ENCODE assay signal across 12 mouse cellular contexts in genomic region chrX:159689785-159690416, GRCm38 (mm10).
DNase-seq lines count a peak whose midpoint lies in the region; ATAC-seq and TF ChIP-seq lines count a peak whose summit lies in the region.
"Had no signal": no experiment of that assay in that cellular context is flagged by ENCODE, and none has a peak within 500 bp of the region (broad histone marks: within the 10 kb centered on the region; RNA-seq: fewer than 3 reads in every experiment).

No protein-coding gene starts in this region.

- no peak for TF ChIP-seq CTCF in spleen, adult 2 months (IDR thresholded peaks at IDR 0.05; ENCODE audit: extremely low read depth, insufficient read depth, insufficient read length, insufficient replicate concordance)

- H3K27me3 ChIP-seq in forebrain, embryonic 14.5 days (replicated peaks; ENCODE audit: control insufficient read depth, insufficient read depth, low read length), result no peaks in the 10 kb centered on the region
- no peaks in the 10 kb centered on the region for H3K27me3 ChIP-seq in forebrain, embryonic 16.5 days (replicated peaks; ENCODE audit: control insufficient read depth, insufficient read depth, low read length)
- H3K27me3 ChIP-seq in spleen, adult 2 months (ENCODE audit: control insufficient read depth, insufficient read depth, low read length), result no peaks in the 10 kb centered on the region

- ATAC-seq in forebrain, embryonic 14.5 days, result no peak
- ATAC-seq in forebrain, embryonic 16.5 days, result no peak
- ATAC-seq in common myeloid progenitor, adult 5-6 weeks (replicated peaks; ENCODE audit: low read depth, poor library complexity, severe bottlenecking), result peak; percentile 53
- ATAC-seq in megakaryocyte-erythroid progenitor cell, adult 5-6 weeks (replicated peaks; ENCODE audit: low FRiP score, low TSS enrichment, poor library complexity, severe bottlenecking), result peak; percentile 91
- no peak for ATAC-seq in erythroblast, adult 5-6 weeks (replicated peaks; ENCODE audit: low FRiP score, poor library complexity, severe bottlenecking)
- ATAC-seq: midbrain, embryonic 13.5 days had no signal

- no peaks in the 10 kb centered on the region for H3K9me3 ChIP-seq in forebrain, embryonic 14.5 days (replicated peaks; ENCODE audit: control insufficient read depth, low read length)
- no peaks in the 10 kb centered on the region for H3K9me3 ChIP-seq in forebrain, embryonic 16.5 days (ENCODE audit: control insufficient read depth, low read length)
- H3K9me3 ChIP-seq: hindbrain, embryonic 10.5 days; midbrain, embryonic 13.5 days had no signal

- no peak overlapping the region for H3K4me2 ChIP-seq in forebrain, embryonic 14.5 days (ENCODE audit: low read length)
- no peak overlapping the region for H3K4me2 ChIP-seq in forebrain, embryonic 16.5 days (ENCODE audit: low read length)
- H3K4me2 ChIP-seq: midbrain, embryonic 13.5 days had no signal

- H3K36me3 ChIP-seq in forebrain, embryonic 14.5 days (ENCODE audit: control insufficient read depth, insufficient read depth, low read length), result no peaks in the 10 kb centered on the region
- H3K36me3 ChIP-seq in forebrain, embryonic 16.5 days (ENCODE audit: control insufficient read depth, insufficient read depth), result no peaks in the 10 kb centered on the region
- no peaks in the 10 kb centered on the region for H3K36me3 ChIP-seq in spleen, adult 2 months (ENCODE audit: control insufficient read depth, insufficient read depth, low read length)
- H3K36me3 ChIP-seq: hindbrain, embryonic 10.5 days; midbrain, embryonic 13.5 days had no signal

- H3K27ac ChIP-seq in forebrain, embryonic 14.5 days (ENCODE audit: low read depth, low read length), result no peak overlapping the region
- H3K27ac ChIP-seq in forebrain, embryonic 16.5 days (ENCODE audit: low read length), result no peak overlapping the region
- peak overlapping the region; percentile 52; the same call in 1 of the 2 replicates for H3K27ac ChIP-seq in spleen, adult 2 months (ENCODE audit: insufficient read depth, low read length)
- H3K27ac ChIP-seq: hindbrain, embryonic 10.5 days; midbrain, embryonic 13.5 days had no signal

- no peak overlapping the region for H3K9ac ChIP-seq in forebrain, embryonic 14.5 days (ENCODE audit: low read length)
- no peak overlapping the region for H3K9ac ChIP-seq in forebrain, embryonic 16.5 days (replicated peaks; ENCODE audit: low read depth, low read length)
- H3K9ac ChIP-seq: midbrain, embryonic 13.5 days had no signal

- peak; percentile 24 for DNase-seq in forebrain, embryonic 14.5 days (ENCODE audit: low spot score)
- no peak for DNase-seq in spleen, adult 2 months (ENCODE audit: low read depth in 1 of 2, low spot score in 2 of 2)
- no peak for DNase-seq in spleen, postnatal 10 days (ENCODE audit: low spot score in 2 of 2)
- DNase-seq in urinary bladder, adult 2 months (ENCODE audit: low spot score), result no peak
- DNase-seq: adrenal gland, postnatal 10 days; cerebellum, adult 9-10 months had no signal

- H3K4me1 ChIP-seq in forebrain, embryonic 14.5 days (ENCODE audit: control insufficient read depth, insufficient read depth, low read length), result no peaks in the 10 kb centered on the region
- 0 out of 2 replicates have a peak, but pooled peaks cover 2% of the 10 kb centered on the region for H3K4me1 ChIP-seq in forebrain, embryonic 16.5 days (replicated peaks; ENCODE audit: control insufficient read depth, insufficient read depth, low read length)
- no peaks in the 10 kb centered on the region; the same call in 1 of the 2 replicates for H3K4me1 ChIP-seq in spleen, adult 2 months (ENCODE audit: control insufficient read depth, insufficient read depth, insufficient read length)
- H3K4me1 ChIP-seq: hindbrain, embryonic 10.5 days; midbrain, embryonic 13.5 days had no signal

- WGBS in forebrain, embryonic 14.5 days, result 74% methylated on average over 10 of the region's 10 CpGs
- WGBS in forebrain, embryonic 16.5 days, result 69% methylated on average over 10 of the region's 10 CpGs
- 37% methylated on average over 10 of the region's 10 CpGs for WGBS in spleen, adult 2 months

- no peak overlapping the region for H3K4me3 ChIP-seq in forebrain, embryonic 14.5 days (ENCODE audit: low read depth, low read length)
- no peak overlapping the region for H3K4me3 ChIP-seq in forebrain, embryonic 16.5 days (replicated peaks; ENCODE audit: low read length)
- peak overlapping the region; percentile 16; the same call in 1 of the 2 replicates for H3K4me3 ChIP-seq in spleen, adult 2 months (ENCODE audit: extremely low read depth, insufficient read depth, insufficient read length)
- H3K4me3 ChIP-seq: hindbrain, embryonic 10.5 days; midbrain, embryonic 13.5 days had no signal

- no peak for TF ChIP-seq POLR2A in spleen, adult 2 months (IDR thresholded peaks at IDR 0.05; ENCODE audit: low read depth, low read length)

Comparison
In these comparisons a context has a peak if more than half of its experiments do, and no peak if none do; other contexts are left out.
1. ATAC-seq: peak in common myeloid progenitor, adult 5-6 weeks (single experiment) and megakaryocyte-erythroid progenitor cell, adult 5-6 weeks (single experiment); none in forebrain, embryonic 14.5 days (single experiment), forebrain, embryonic 16.5 days (single experiment) and erythroblast, adult 5-6 weeks (single experiment).